Mouse (Mus musculus) forebrain, embryonic 11.5 days (tissue): Measurements from ENCODE around the gene Cacna2d4. TPM values are rescaled to one million over a fixed set of nuclear protein-coding genes. Genes with fewer than 3 reads are reported as not detected.

Experiments used
- ATAC-seq: fragments of 200-750 bp; cut with Nextera tagmentation; replicated peaks from 2 replicates; pipeline ENCODE4 v1.8.0; 2017; ENCODE audit warnings: moderate TSS enrichment; ENCODE audit not compliant: low FRiP score
- DNase-seq: peaks from one replicate; pipeline ENCODE4 v3.0.0-alpha.2; 2017; ENCODE audit warnings: low spot score
- H3K27ac ChIP-seq: fragments of 300-500 bp; sonication (generic); 2 replicates; pipeline ENCODE4 v1.5.1; 2014; ENCODE audit warnings: low read depth, low read length
- H3K27me3 ChIP-seq: fragments of 300-500 bp; sonication (generic); 2 replicates; pipeline ENCODE4 v1.6.1; 2014; ENCODE audit warnings: mild to moderate bottlenecking, low read length, mixed read lengths; ENCODE audit not compliant: control insufficient read depth, insufficient read depth
- H3K36me3 ChIP-seq: fragments of 300-500 bp; sonication (generic); 2 replicates; pipeline ENCODE4 v1.6.1; 2014; ENCODE audit warnings: mild to moderate bottlenecking, low read length, moderate library complexity, mixed read lengths; ENCODE audit not compliant: control insufficient read depth, insufficient read depth
- H3K4me1 ChIP-seq: fragments of 300-500 bp; sonication (generic); replicated peaks from 2 replicates; pipeline ENCODE4 v1.6.1; 2014; ENCODE audit warnings: low read length, mixed read lengths; ENCODE audit not compliant: control insufficient read depth, insufficient read depth
- H3K4me2 ChIP-seq: fragments of 300-500 bp; sonication (generic); 2 replicates; pipeline ENCODE4 v1.6.1; 2014; ENCODE audit warnings: low read depth, mild to moderate bottlenecking, low read length, moderate library complexity, mixed read lengths; ENCODE audit not compliant: severe bottlenecking
- H3K4me3 ChIP-seq: fragments of 300-500 bp; sonication (generic); 2 replicates; pipeline ENCODE4 v1.5.1; 2014; ENCODE audit warnings: low read depth, low read length
- H3K9ac ChIP-seq: fragments of 300-500 bp; sonication (generic); 2 replicates; pipeline ENCODE4 v1.6.1; 2014; ENCODE audit warnings: low read length
- H3K9me3 ChIP-seq: fragments of 300-500 bp; sonication (generic); 2 replicates; pipeline ENCODE4 v1.6.1; 2016; ENCODE audit warnings: low read length, mixed read lengths; ENCODE audit not compliant: control insufficient read depth
- WGBS: fragments of 180-500 bp; shearing (Covaris S2); extraction: QIAGEN DNeasy Blood & Tissue Kit; methylation state at CpG from one replicate; pipeline ENCODE4 v1.1.7; 2014; 5-methylcytosine and 5-hydroxymethylcytosine counted together
- polyA plus RNA-seq: library from polyadenylated mRNA; unstranded; fragments of >200 nt; fragmentation: Nextera tagmentation; extraction: Ambion mirVana; gene quantifications from 2 replicates; pipeline ENCODE4 v1.2.1, GENCODE M21; 2014

Gene Cacna2d4
- polyA plus RNA-seq, 1 experiment from 2014 or later = 0.05 TPM

DNA sequence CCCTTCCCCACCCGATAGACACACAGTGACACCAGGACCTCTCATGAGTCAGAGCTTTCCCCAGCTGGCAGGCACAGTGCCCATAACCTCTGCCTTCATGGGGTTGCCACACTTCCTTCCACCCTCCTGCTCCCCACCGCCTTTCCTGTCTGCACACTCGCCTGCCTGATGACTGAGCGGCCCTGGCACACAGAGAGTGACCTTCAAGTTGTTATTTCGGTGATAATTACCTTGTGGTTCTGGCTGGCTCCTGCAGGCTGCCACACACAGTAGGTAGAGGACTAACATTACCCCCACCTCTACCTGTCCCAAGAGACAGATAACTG lies 159.9 kb downstream of the Cacna2d4 start:
- ATAC-seq (no peak), DNase-seq (no peak)
- H3K4me3 ChIP-seq = no peak overlapping the region
- H3K4me1 ChIP-seq = no peaks in the 10 kb centered on the region
- H3K27ac ChIP-seq = no peak overlapping the region
- WGBS = 75% methylated on average over 5 of the region's 5 CpGs
- no peaks in the 10 kb centered on the region for H3K9me3 ChIP-seq
- no peaks in the 10 kb centered on the region for H3K27me3 ChIP-seq
- H3K9ac ChIP-seq = no peak overlapping the region
- H3K4me2 ChIP-seq = no peak overlapping the region
- no peaks in the 10 kb centered on the region for H3K36me3 ChIP-seq

DNA sequence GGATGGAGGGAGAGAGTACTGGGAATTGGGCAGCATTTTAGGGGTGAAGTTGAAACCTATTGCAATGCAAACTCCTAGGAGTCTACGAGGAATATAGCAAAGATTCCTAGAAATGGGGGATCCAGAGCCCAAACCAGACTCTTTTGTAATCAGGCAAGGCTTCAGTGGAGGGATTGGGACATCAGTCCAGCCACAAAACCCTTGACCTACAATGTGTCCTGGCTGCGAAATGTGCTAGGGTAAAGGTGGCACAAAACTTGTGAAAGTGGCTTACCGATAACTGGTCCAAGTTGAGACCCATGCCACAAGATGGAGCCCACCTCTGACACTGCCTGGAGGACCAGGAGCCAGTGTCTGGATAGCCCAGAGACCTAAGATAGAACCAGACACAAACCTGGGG lies 163.0 kb downstream of the Cacna2d4 start:
- Histone ChIP-seq H3K9me3 (no peaks in the 10 kb centered on the region), H3K4me3 (no peak overlapping the region), H3K36me3 (no peaks in the 10 kb centered on the region), H3K9ac (no peak overlapping the region), H3K4me1 (no peaks in the 10 kb centered on the region), H3K4me2 (no peak overlapping the region), H3K27ac (no peak overlapping the region), H3K27me3 (no peaks in the 10 kb centered on the region)
- DNase-seq (no peak), ATAC-seq (no peak)
- 89% methylated on average over 3 of the region's 3 CpGs for WGBS

DNA sequence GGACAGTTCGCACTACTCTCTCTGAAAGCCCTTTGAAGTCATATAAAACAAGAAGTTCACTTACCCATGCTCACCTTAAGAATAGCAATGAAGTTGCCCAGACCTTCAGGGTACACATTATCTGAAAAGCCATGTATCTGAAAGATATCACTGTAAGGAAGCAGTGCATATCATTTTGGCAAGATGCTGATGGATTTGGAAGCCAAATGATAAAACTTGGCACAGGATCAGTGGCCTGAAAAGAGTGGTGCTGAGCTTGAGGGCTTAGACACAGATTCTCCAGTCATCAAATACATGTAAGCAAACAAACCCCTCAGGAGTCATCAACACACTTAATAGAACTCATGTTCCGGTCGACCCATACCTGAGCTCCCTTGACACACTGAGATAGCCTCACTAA lies 164.3 kb downstream of the Cacna2d4 start:
- H3K36me3 ChIP-seq = no peaks in the 10 kb centered on the region
- H3K4me2 ChIP-seq = no peak overlapping the region
- no peaks in the 10 kb centered on the region for H3K4me1 ChIP-seq
- WGBS = 90% methylated on average over 3 of the region's 3 CpGs
- ATAC-seq (no peak), DNase-seq (no peak)
- no peak overlapping the region for H3K9ac ChIP-seq
- H3K27ac ChIP-seq = no peak overlapping the region
- no peaks in the 10 kb centered on the region for H3K27me3 ChIP-seq
- H3K9me3 ChIP-seq = no peaks in the 10 kb centered on the region
- no peak overlapping the region for H3K4me3 ChIP-seq

DNA sequence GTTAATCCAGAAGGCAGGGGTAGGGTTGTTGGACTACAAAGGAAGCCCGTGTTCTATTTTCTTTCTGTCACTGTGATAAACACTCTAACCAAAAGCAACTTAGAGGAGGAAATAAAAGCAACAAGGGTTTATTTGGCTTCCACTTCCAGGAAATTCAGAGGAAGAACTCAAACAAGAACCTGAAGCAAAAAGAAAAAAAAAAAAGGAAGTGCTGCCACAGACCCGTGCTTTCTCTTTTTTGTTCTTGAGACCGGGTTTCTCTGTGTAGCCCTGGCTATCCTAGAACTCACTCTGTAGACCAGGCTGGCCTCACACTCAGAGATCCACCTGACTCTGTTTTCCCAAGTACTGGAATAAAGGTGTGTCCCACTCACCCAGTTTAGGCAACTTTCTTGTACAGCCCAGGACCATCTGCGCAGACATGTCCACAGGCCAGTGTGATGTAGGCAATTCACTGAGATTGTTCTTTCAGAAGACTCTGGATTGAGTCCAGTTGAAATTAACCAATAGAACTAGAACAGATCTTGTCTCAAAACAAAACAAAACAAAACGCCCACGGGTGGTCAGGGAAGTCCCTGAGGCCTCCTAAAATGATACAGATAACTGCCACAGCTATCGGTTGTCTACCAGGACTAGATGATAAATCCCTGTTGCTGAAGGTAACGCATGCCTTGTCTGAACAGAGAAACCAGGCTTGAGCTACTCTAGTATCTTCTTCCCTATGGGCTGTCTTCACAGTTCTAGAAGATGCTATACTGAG lies 165.4 kb downstream of the Cacna2d4 start:
- no peak overlapping the region for H3K4me2 ChIP-seq
- DNase-seq (no peak), ATAC-seq (no peak)
- H3K4me1 ChIP-seq = no peaks in the 10 kb centered on the region
- WGBS = 89% methylated on average over 8 of the region's 8 CpGs
- no peaks in the 10 kb centered on the region for H3K36me3 ChIP-seq
- H3K27me3 ChIP-seq = no peaks in the 10 kb centered on the region
- no peak overlapping the region for H3K9ac ChIP-seq
- H3K9me3 ChIP-seq = no peaks in the 10 kb centered on the region
- H3K27ac ChIP-seq = no peak overlapping the region
- no peak overlapping the region for H3K4me3 ChIP-seq

Other genes with a start within 250 kb of the Cacna2d4 start
- gene Dcp1b, start 61.3 kb upstream of the Cacna2d4 start, polyA plus RNA-seq = 12.1 TPM in 2 replicates
- gene Cacna1c, start 40.1 kb upstream of the Cacna2d4 start, polyA plus RNA-seq = 3.4 and 4.8 TPM in 2 replicates
- gene Lrtm2, start 94.2 kb downstream of the Cacna2d4 start, polyA plus RNA-seq = 0.16 and 0.67 TPM in 2 replicates
- gene Adipor2, start 181.2 kb downstream of the Cacna2d4 start, polyA plus RNA-seq = 19.9 and 20.6 TPM in 2 replicates
- 5.6 and 6.3 TPM in 2 replicates for gene Fbxl14, start 243.1 kb downstream of the Cacna2d4 start, polyA plus RNA-seq